Mouse (Mus musculus): ENCODE data around the gene Phldb2. TPM values are rescaled to one million over a fixed set of nuclear protein-coding genes. Genes with fewer than 3 reads are reported as not detected.

Gene Phldb2
- polyA plus RNA-seq (2014; fragmentation: Illumina TruSeq; extraction: RNeasy Lipid Tissue Mini Kit (QIAGEN cat#74804); ENCODE audit: low read depth, low replicate concordance): 103 TPM

GRCm38 (mm10) chr16:45953394-45953793 is at the start of gene Phldb2:
Phldb2 (minus strand) TSS chr16:45953598.

GRCm38 (mm10) chr16:45742615-45743476 is 210.6 kb downstream of the Phldb2 start, which contains the start of gene Abhd10:
Abhd10 (minus strand) TSS chr16:45742955.

DNA sequence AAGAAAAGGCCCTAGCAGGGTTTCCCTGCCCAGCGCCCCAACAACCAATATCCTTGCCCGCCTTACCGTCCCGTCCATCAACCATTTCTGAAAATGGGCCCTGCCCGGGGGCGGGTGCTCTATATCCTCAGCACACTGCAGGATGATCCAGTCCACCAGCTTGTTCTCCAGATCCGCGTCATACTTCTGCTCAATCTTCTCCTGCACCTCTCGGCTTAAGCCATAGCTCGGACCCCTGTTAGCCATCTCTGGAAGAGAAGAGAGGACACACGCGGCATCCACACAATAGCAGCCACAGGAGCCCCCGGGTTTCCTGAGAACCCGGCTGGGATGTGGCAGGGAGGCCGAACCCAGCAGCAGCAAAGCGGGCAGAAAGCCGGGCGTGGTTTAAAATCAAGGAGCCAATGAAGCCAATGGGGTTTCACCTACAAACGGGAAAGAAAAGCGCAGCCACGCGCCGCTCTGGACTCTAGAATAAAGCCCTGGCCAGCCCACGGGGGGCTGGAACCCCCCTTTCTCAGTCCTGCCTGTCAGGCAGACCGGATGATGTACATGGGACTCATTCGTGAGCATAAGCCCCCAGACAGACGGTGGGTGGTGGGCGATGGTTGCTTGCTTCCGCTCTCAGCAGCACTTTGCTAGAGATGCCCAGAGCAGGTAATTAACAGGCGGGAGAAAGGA is 229.2 kb downstream of the Phldb2 start, which contains the start of gene Tagln3:
Tagln3 (minus strand) TSS at position 548 of the 681 bp plus-strand sequence.

Other genes starting within 250 kb of the Phldb2 start
- not detected for gene Tagln3, start 229.0 kb downstream of the Phldb2 start, polyA plus RNA-seq (2014; fragmentation: Illumina TruSeq; extraction: RNeasy Lipid Tissue Mini Kit (QIAGEN cat#74804); ENCODE audit: low read depth, low replicate concordance)
- gene Abhd10, start 210.6 kb downstream of the Phldb2 start, polyA plus RNA-seq (2014; fragmentation: Illumina TruSeq; extraction: RNeasy Lipid Tissue Mini Kit (QIAGEN cat#74804); ENCODE audit: low read depth, low replicate concordance): 39.2 TPM
- gene Plcxd2, start 56.6 kb upstream of the Phldb2 start, polyA plus RNA-seq (2014; fragmentation: Illumina TruSeq; extraction: RNeasy Lipid Tissue Mini Kit (QIAGEN cat#74804); ENCODE audit: low read depth, low replicate concordance): 1.2 TPM
- 0.23 TPM for gene Cd96, start 166.7 kb upstream of the Phldb2 start, polyA plus RNA-seq (2014; fragmentation: Illumina TruSeq; extraction: RNeasy Lipid Tissue Mini Kit (QIAGEN cat#74804); ENCODE audit: low read depth, low replicate concordance)
- gene Gm4737, start 201.5 kb upstream of the Phldb2 start, polyA plus RNA-seq (2014; fragmentation: Illumina TruSeq; extraction: RNeasy Lipid Tissue Mini Kit (QIAGEN cat#74804); ENCODE audit: low read depth, low replicate concordance): 3.2 TPM